Mouse (Mus musculus): ENCODE measurements around the gene 1700037C18Rik. TPM values are rescaled to one million over a fixed set of nuclear protein-coding genes. Genes with fewer than 3 reads are reported as not detected.
A peak's percentile ranks its signal among the peaks of the same experiment; 100 is the strongest.
"Not testable (repeated sequence)": the region's sequence is repeated elsewhere in the genome, so short reads cannot be mapped to it uniquely, and the experiment has no call there.

1700037C18Rik gene
- polyA plus RNA-seq, 1 experiment, result 4.3 TPM

- no peaks in the 10 kb centered on the region for H3K4me1 ChIP-seq (ENCODE audit: control insufficient read depth, insufficient read depth, low read length)
- no peak overlapping the region for H3K27ac ChIP-seq (ENCODE audit: control insufficient read depth, insufficient read depth, low read depth, low read length, poor library complexity)
- no peak overlapping the region for H3K4me3 ChIP-seq (replicated peaks; ENCODE audit: control insufficient read depth, low read depth, low read length)
- WGBS, result 35% methylated on average over 4 of the region's 4 CpGs
- TF ChIP-seq CTCF (IDR thresholded peaks at IDR 0.05; ENCODE audit: control insufficient read depth, insufficient read depth, low read length) (no peak), POLR2A (IDR thresholded peaks at IDR 0.05; ENCODE audit: borderline replicate concordance, control insufficient read depth, low read depth, low read length) (no peak)
Observed at GRCm38 (mm10) chr16:3859254-3859653, 49.2 kb downstream of the 1700037C18Rik start.

GRCm38 (mm10) chr16:3855776-3856175 lies 52.7 kb downstream of the 1700037C18Rik start:
- Histone ChIP-seq H3K4me1 (ENCODE audit: control insufficient read depth, insufficient read depth, low read length) (no peaks in the 10 kb centered on the region), H3K27ac (ENCODE audit: control insufficient read depth, insufficient read depth, low read depth, low read length, poor library complexity) (no peak overlapping the region), H3K4me3 (replicated peaks; ENCODE audit: control insufficient read depth, low read depth, low read length) (no peak overlapping the region)
- TF ChIP-seq POLR2A (IDR thresholded peaks at IDR 0.05; ENCODE audit: borderline replicate concordance, control insufficient read depth, low read depth, low read length) (no peak), CTCF (IDR thresholded peaks at IDR 0.05; ENCODE audit: control insufficient read depth, insufficient read depth, low read length) (no peak)
- 41% methylated on average over 1 of the region's 1 CpGs for WGBS

- TF ChIP-seq CTCF (IDR thresholded peaks at IDR 0.05; ENCODE audit: control insufficient read depth, insufficient read depth, low read length) (no peak), POLR2A (IDR thresholded peaks at IDR 0.05; ENCODE audit: borderline replicate concordance, control insufficient read depth, low read depth, low read length) (no peak)
- 87% methylated on average over 11 of the region's 11 CpGs for WGBS
- H3K4me1 ChIP-seq (ENCODE audit: control insufficient read depth, insufficient read depth, low read length), result no peaks in the 10 kb centered on the region
- no peak overlapping the region for H3K27ac ChIP-seq (ENCODE audit: control insufficient read depth, insufficient read depth, low read depth, low read length, poor library complexity)
- no peak overlapping the region for H3K4me3 ChIP-seq (replicated peaks; ENCODE audit: control insufficient read depth, low read depth, low read length)
Observed at GRCm38 (mm10) chr16:3854437-3855182, 53.9 kb downstream of the 1700037C18Rik start.

GRCm38 (mm10) chr16:3852586-3852985 lies 55.9 kb downstream of the 1700037C18Rik start:
- no peak overlapping the region for H3K27ac ChIP-seq (ENCODE audit: control insufficient read depth, insufficient read depth, low read depth, low read length, poor library complexity)
- H3K4me1 ChIP-seq (ENCODE audit: control insufficient read depth, insufficient read depth, low read length), result no peaks in the 10 kb centered on the region
- TF ChIP-seq POLR2A (IDR thresholded peaks at IDR 0.05; ENCODE audit: borderline replicate concordance, control insufficient read depth, low read depth, low read length) (no peak), CTCF (IDR thresholded peaks at IDR 0.05; ENCODE audit: control insufficient read depth, insufficient read depth, low read length) (no peak)
- WGBS, result 89% methylated on average over 12 of the region's 12 CpGs
- H3K4me3 ChIP-seq (replicated peaks; ENCODE audit: control insufficient read depth, low read depth, low read length), result no peak overlapping the region

GRCm38 (mm10) chr16:3851301-3851700 lies 57.2 kb downstream of the 1700037C18Rik start:
- H3K4me1 ChIP-seq (ENCODE audit: control insufficient read depth, insufficient read depth, low read length), result not testable (repeated sequence)
- WGBS, result 88% methylated on average over 13 of the region's 13 CpGs

GRCm38 (mm10) chr16:3848416-3848815 lies 60.1 kb downstream of the 1700037C18Rik start:
- Histone ChIP-seq H3K27ac (ENCODE audit: control insufficient read depth, insufficient read depth, low read depth, low read length, poor library complexity) (no peak overlapping the region), H3K4me1 (ENCODE audit: control insufficient read depth, insufficient read depth, low read length) (no peaks in the 10 kb centered on the region), H3K4me3 (replicated peaks; ENCODE audit: control insufficient read depth, low read depth, low read length) (no peak overlapping the region)
- WGBS, result 72% methylated on average over 3 of the region's 3 CpGs
- TF ChIP-seq POLR2A (IDR thresholded peaks at IDR 0.05; ENCODE audit: borderline replicate concordance, control insufficient read depth, low read depth, low read length) (no peak), CTCF (IDR thresholded peaks at IDR 0.05; ENCODE audit: control insufficient read depth, insufficient read depth, low read length) (no peak)

More at GRCm38 (mm10) chr16:3851301-3851700, 57.2 kb downstream of the 1700037C18Rik start:
- H3K27ac ChIP-seq (ENCODE audit: control insufficient read depth, insufficient read depth, low read depth, low read length, poor library complexity); H3K4me3 ChIP-seq (replicated peaks; ENCODE audit: control insufficient read depth, low read depth, low read length): not testable (repeated sequence)

GRCm38 (mm10) chr16:3847871-3848270 lies 60.6 kb downstream of the 1700037C18Rik start:
- Histone ChIP-seq H3K27ac (ENCODE audit: control insufficient read depth, insufficient read depth, low read depth, low read length, poor library complexity) (no peak overlapping the region), H3K4me3 (replicated peaks; ENCODE audit: control insufficient read depth, low read depth, low read length) (no peak overlapping the region), H3K4me1 (ENCODE audit: control insufficient read depth, insufficient read depth, low read length) (no peaks in the 10 kb centered on the region)
- TF ChIP-seq POLR2A (IDR thresholded peaks at IDR 0.05; ENCODE audit: borderline replicate concordance, control insufficient read depth, low read depth, low read length), result no peak
- no peak for TF ChIP-seq CTCF (IDR thresholded peaks at IDR 0.05; ENCODE audit: control insufficient read depth, insufficient read depth, low read length)
- WGBS, result 79% methylated on average over 4 of the region's 4 CpGs

- H3K4me1 ChIP-seq (ENCODE audit: control insufficient read depth, insufficient read depth, low read length), result no peaks in the 10 kb centered on the region
- H3K27ac ChIP-seq (ENCODE audit: control insufficient read depth, insufficient read depth, low read depth, low read length, poor library complexity), result no peak within 1 kb of the TSS
- WGBS, result 2% methylated on average over 38 of the region's 38 CpGs
- H3K4me3 ChIP-seq (replicated peaks; ENCODE audit: control insufficient read depth, low read depth, low read length), result peak within 1 kb of the TSS; percentile 80
- no peak for TF ChIP-seq CTCF (IDR thresholded peaks at IDR 0.05; ENCODE audit: control insufficient read depth, insufficient read depth, low read length)
- TF ChIP-seq POLR2A (IDR thresholded peaks at IDR 0.05; ENCODE audit: borderline replicate concordance, control insufficient read depth, low read depth, low read length), result no peak; the same call in 1 of the 2 replicates
Observed at GRCm38 (mm10) chr16:3846711-3847518, 61.6 kb downstream of the 1700037C18Rik start, which contains the start of gene Zfp174. TSS of gene Zfp174 (plus strand) at chr16:3847268.

Other genes with a start within 250 kb of the 1700037C18Rik start
- 2.2 and 11.8 TPM in 2 replicates for gene Mefv, start 190.6 kb downstream of the 1700037C18Rik start, polyA plus RNA-seq (2011; ENCODE audit: insufficient read depth, insufficient read length, low replicate concordance, missing spikeins)
- 11.9 and 14.8 TPM in 2 replicates for gene Zfp263, start 164.6 kb downstream of the 1700037C18Rik start, polyA plus RNA-seq (2011; ENCODE audit: insufficient read depth, insufficient read length, low replicate concordance, missing spikeins)
- gene Olfr15, start 77.8 kb downstream of the 1700037C18Rik start, polyA plus RNA-seq (2011; ENCODE audit: insufficient read depth, insufficient read length, low replicate concordance, missing spikeins), result not detected in 2 replicates
- gene Zfp174, start 61.4 kb downstream of the 1700037C18Rik start, polyA plus RNA-seq (2011; ENCODE audit: insufficient read depth, insufficient read length, low replicate concordance, missing spikeins), result 0.42 and 0.70 TPM in 2 replicates
- gene Naa60, start 36.3 kb downstream of the 1700037C18Rik start, polyA plus RNA-seq (2011; ENCODE audit: insufficient read depth, insufficient read length, low replicate concordance, missing spikeins), result 14.0 and 42.4 TPM in 2 replicates
- gene Zfp597, start 24.1 kb downstream of the 1700037C18Rik start, polyA plus RNA-seq (2011; ENCODE audit: insufficient read depth, insufficient read length, low replicate concordance, missing spikeins), result 4.8 and 19.2 TPM in 2 replicates
- not detected in 2 replicates for gene Gm20695, start 24.0 kb downstream of the 1700037C18Rik start, polyA plus RNA-seq (2011; ENCODE audit: insufficient read depth, insufficient read length, low replicate concordance, missing spikeins)
- 5.5 and 12.5 TPM in 2 replicates for gene Cluap1, start 112 bp upstream of the 1700037C18Rik start, polyA plus RNA-seq (2011; ENCODE audit: insufficient read depth, insufficient read length, low replicate concordance, missing spikeins)
- 2.9 and 3.0 TPM in 2 replicates for gene Nlrc3, start 67.9 kb upstream of the 1700037C18Rik start, polyA plus RNA-seq (2011; ENCODE audit: insufficient read depth, insufficient read length, low replicate concordance, missing spikeins)
- 9.5 and 14.5 TPM in 2 replicates for gene Slx4, start 95.1 kb upstream of the 1700037C18Rik start, polyA plus RNA-seq (2011; ENCODE audit: insufficient read depth, insufficient read length, low replicate concordance, missing spikeins)
- gene Dnase1, start 128.3 kb upstream of the 1700037C18Rik start, polyA plus RNA-seq (2011; ENCODE audit: insufficient read depth, insufficient read length, low replicate concordance, missing spikeins), result 1.2 TPM in 1 of 2 replicates, not detected in the other
- gene Trap1, start 169.1 kb upstream of the 1700037C18Rik start, polyA plus RNA-seq (2011; ENCODE audit: insufficient read depth, insufficient read length, low replicate concordance, missing spikeins), result 21.3 and 47.1 TPM in 2 replicates

All from bone marrow, adult 2 months (tissue).